Mouse (Mus musculus) CH12.LX (cell line): Measurements from ENCODE around the gene Lgr6. TPM values are rescaled to one million over a fixed set of nuclear protein-coding genes. Genes with fewer than 3 reads are reported as not detected.

Experiments
- DNase-seq: peaks from one replicate; pipeline ENCODE4 v3.0.0-alpha.2; 2013; ENCODE audit errors: extremely low read depth
- H3K27ac ChIP-seq: 2 replicates; pipeline ENCODE4 v1.5.1; 2012; ENCODE audit warnings: low read depth, mild to moderate bottlenecking, control low read depth, moderate library complexity; ENCODE audit not compliant: insufficient read depth
- H3K27me3 ChIP-seq: replicated peaks from 2 replicates; pipeline ENCODE3; 2012; ENCODE audit warnings: inconsistent platforms
- H3K36me3 ChIP-seq, 2 experiments: replicated peaks in 1 of 2; 2 replicates each; pipeline versions ENCODE3 to v1.6.1; 2012; ENCODE audit warnings: inconsistent platforms in 1 of 2, low read length in 1 of 2, mild to moderate bottlenecking in 1 of 2, mixed read lengths in 1 of 2, moderate library complexity in 1 of 2; ENCODE audit not compliant: control insufficient read depth in 1 of 2, insufficient read depth in 1 of 2
- H3K4me1 ChIP-seq, 2 experiments: 2 replicates each; pipeline ENCODE4 v1.6.1; 2012; ENCODE audit warnings: inconsistent platforms in 1 of 2, moderate library complexity in 1 of 2; ENCODE audit not compliant: insufficient read depth in 2 of 2, control insufficient read depth in 1 of 2
- H3K4me2 ChIP-seq: 2 replicates; pipeline ENCODE4 v1.6.1; 2012; ENCODE audit warnings: low read depth, mild to moderate bottlenecking, control low read depth; ENCODE audit not compliant: poor library complexity, insufficient read depth, severe bottlenecking
- H3K4me3 ChIP-seq, 3 experiments: fragments of 150-350 bp in 1 of 3; sonication (generic) in 1 of 3; replicated peaks in 1 of 3; 2 replicates each; pipeline versions ENCODE3 to v1.5.1; 2011 to 2012; ENCODE audit warnings: low read depth in 2 of 3, low read length in 2 of 3, mild to moderate bottlenecking in 2 of 3, moderate library complexity in 2 of 3, control low read depth in 1 of 3, improper control_type of control experiment in 1 of 3, inconsistent platforms in 1 of 3, mixed read lengths in 1 of 3; ENCODE audit not compliant: poor library complexity in 1 of 3
- H3K79me2 ChIP-seq: replicated peaks from 2 replicates; pipeline ENCODE4 v1.6.1; 2012; ENCODE audit warnings: mild to moderate bottlenecking, moderate library complexity; ENCODE audit not compliant: control insufficient read depth, poor library complexity, insufficient read depth, severe bottlenecking; ENCODE audit errors: extremely low read depth
- H3K9ac ChIP-seq: 2 replicates; pipeline ENCODE4 v1.6.1; 2012; ENCODE audit warnings: low read depth, mild to moderate bottlenecking, control low read depth, moderate library complexity; ENCODE audit not compliant: insufficient read depth
- H3K9me3 ChIP-seq: replicated peaks from 2 replicates; pipeline ENCODE3; 2012; ENCODE audit warnings: low read length, inconsistent platforms, mixed read lengths
- BHLHE40 ChIP-seq: IDR thresholded peaks from 2 replicates; pipeline ENCODE4 v1.6.1; 2011; ENCODE audit warnings: mild to moderate bottlenecking, low read depth, low read length, improper control_type of control experiment
- CHD2 ChIP-seq: IDR thresholded peaks from 2 replicates; pipeline ENCODE4 v1.6.1; 2011; ENCODE audit warnings: low read length, improper control_type of control experiment
- CTCF ChIP-seq, 2 experiments: IDR thresholded peaks in 1 of 2; conservative IDR thresholded peaks in 1 of 2; 2 replicates each; pipeline ENCODE4 v1.5.1; 2011 to 2012; ENCODE audit warnings: low read depth in 2 of 2, low read length in 2 of 2, improper control_type of control experiment in 1 of 2, inconsistent platforms in 1 of 2, mild to moderate bottlenecking in 1 of 2, moderate library complexity in 1 of 2
- E2F4 ChIP-seq: IDR thresholded peaks from 2 replicates; pipeline ENCODE4 v1.6.1; 2011; ENCODE audit warnings: low read depth, low read length, improper control_type of control experiment; ENCODE audit not compliant: insufficient replicate concordance
- ELF1 ChIP-seq: IDR thresholded peaks from 2 replicates; pipeline ENCODE4 v1.6.1; 2014; ENCODE audit warnings: low read depth, mild to moderate bottlenecking, inconsistent platforms, low read length, improper control_type of control experiment
- ETS1 ChIP-seq: conservative IDR thresholded peaks from 2 replicates; pipeline ENCODE4 v1.6.1; 2012; ENCODE audit warnings: low read depth, mild to moderate bottlenecking, inconsistent platforms, low read length, improper control_type of control experiment, moderate library complexity
- IRF4 ChIP-seq: IDR thresholded peaks from 2 replicates; pipeline ENCODE4 v1.6.1; 2014; ENCODE audit warnings: low read depth, mild to moderate bottlenecking, inconsistent platforms, low read length, improper control_type of control experiment
- JUND ChIP-seq: conservative IDR thresholded peaks from 2 replicates; pipeline ENCODE4 v1.6.1; 2011; ENCODE audit warnings: low read depth, low read length, improper control_type of control experiment
- KAT2A ChIP-seq: IDR thresholded peaks from 2 replicates; pipeline ENCODE4 v1.6.1; 2012; ENCODE audit warnings: low read length, improper control_type of control experiment, inconsistent platforms; ENCODE audit not compliant: insufficient replicate concordance
- MAZ ChIP-seq: IDR thresholded peaks from 2 replicates; pipeline ENCODE4 v1.6.1; 2012; ENCODE audit warnings: low read depth, mild to moderate bottlenecking, inconsistent platforms, low read length, improper control_type of control experiment, moderate library complexity
- MXI1 ChIP-seq: IDR thresholded peaks from 2 replicates; pipeline ENCODE4 v1.6.1; 2011; ENCODE audit warnings: mild to moderate bottlenecking, low read depth, low read length, improper control_type of control experiment
- NELFE ChIP-seq: IDR thresholded peaks from 2 replicates; pipeline ENCODE4 v1.6.1; 2011; ENCODE audit warnings: low read depth, low read length, improper control_type of control experiment
- NRF1 ChIP-seq: IDR thresholded peaks from 2 replicates; pipeline ENCODE4 v1.6.1; 2014; ENCODE audit warnings: low read depth, mild to moderate bottlenecking, inconsistent platforms, low read length, improper control_type of control experiment, moderate library complexity
- PAX5 ChIP-seq: IDR thresholded peaks from 2 replicates; pipeline ENCODE4 v1.6.1; 2012; ENCODE audit warnings: low read length, inconsistent platforms, mixed read lengths
- POLR2A ChIP-seq: IDR thresholded peaks from 2 replicates; pipeline ENCODE4 v1.6.1; 2011; ENCODE audit warnings: low read depth, mild to moderate bottlenecking, improper control_type of control experiment, low read length
- POLR2AphosphoS2 ChIP-seq: IDR thresholded peaks from 2 replicates; pipeline ENCODE4 v1.6.1; 2011; ENCODE audit warnings: low read depth, low read length, improper control_type of control experiment
- RAD21 ChIP-seq: IDR thresholded peaks from 2 replicates; pipeline ENCODE4 v1.6.1; 2011; ENCODE audit warnings: low read depth, mild to moderate bottlenecking, low read length, improper control_type of control experiment, moderate library complexity
- SIN3A ChIP-seq: IDR thresholded peaks from 2 replicates; pipeline ENCODE4 v1.6.1; 2012; ENCODE audit warnings: low read length, improper control_type of control experiment, inconsistent platforms
- SMC3 ChIP-seq: IDR thresholded peaks from 2 replicates; pipeline ENCODE4 v1.6.1; 2011; ENCODE audit warnings: low read depth, low read length, improper control_type of control experiment
- TBP ChIP-seq: conservative IDR thresholded peaks from 2 replicates; pipeline ENCODE4 v1.6.1; 2011; ENCODE audit warnings: low read depth, low read length, improper control_type of control experiment
- TCF12 ChIP-seq: IDR thresholded peaks from 2 replicates; pipeline ENCODE4 v1.6.1; 2014; ENCODE audit warnings: low read depth, mild to moderate bottlenecking, inconsistent platforms, low read length, improper control_type of control experiment
- UBTF ChIP-seq: IDR thresholded peaks from 2 replicates; pipeline ENCODE4 v1.6.1; 2012; ENCODE audit warnings: low read depth, mild to moderate bottlenecking, inconsistent platforms, low read length, improper control_type of control experiment, moderate library complexity
- USF2 ChIP-seq: conservative IDR thresholded peaks from 2 replicates; pipeline ENCODE4 v1.6.1; 2011; ENCODE audit warnings: low read depth, low read length, improper control_type of control experiment
- ZC3H11A ChIP-seq: IDR thresholded peaks from 2 replicates; pipeline ENCODE4 v1.6.1; 2012; ENCODE audit warnings: low read depth, mild to moderate bottlenecking, inconsistent platforms, low read length, improper control_type of control experiment
- ZKSCAN1 ChIP-seq: IDR thresholded peaks from 2 replicates; pipeline ENCODE4 v1.6.1; 2012; ENCODE audit warnings: low read depth, inconsistent platforms, low read length, improper control_type of control experiment, borderline replicate concordance
- ZMIZ1 ChIP-seq: IDR thresholded peaks from 2 replicates; pipeline ENCODE4 v1.6.1; 2012; ENCODE audit warnings: low read depth, mild to moderate bottlenecking, inconsistent platforms, low read length, improper control_type of control experiment
- ZNF384 ChIP-seq: IDR thresholded peaks from 2 replicates; pipeline ENCODE4 v1.6.1; 2012; ENCODE audit warnings: low read depth, low read length, improper control_type of control experiment, inconsistent platforms
- dilution Hi-C: fragments of 300-500 bp; cut with MboI; formaldehyde crosslinking; loops from 2 replicates; pipeline ENCODE4 v1.14.3; 2020; ENCODE audit warnings: low sequenced_read_pairs; ENCODE audit not compliant: extremely low pct_unique_long_range_greater_than_20kb, extremely low pct_ligation_motif_present
- in situ Hi-C: fragments of 300-500 bp; cut with MboI; formaldehyde crosslinking; loops from 3 replicates; pipeline ENCODE4 v1.14.3; 2019; ENCODE audit warnings: low sequenced_read_pairs, low pct_ligation_motif_present, low pct_unique_long_range_greater_than_20kb, mixed read lengths
- polyA plus RNA-seq: library from polyadenylated mRNA; unstranded; fragments of >175 nt; gene quantifications from 2 replicates; pipeline ENCODE4 v1.2.1, GENCODE M21; 2012; ENCODE audit warnings: low read depth; ENCODE audit not compliant: insufficient read length
- total RNA-seq, 2 experiments: library from RNA; depleted of rRNA; stranded (reverse); fragments of 300-350 nt in 1 of 2; fragments of >200 nt in 1 of 2; gene quantifications; 2 replicates each; pipeline ENCODE4 v1.2.3; 2012 to 2014

Lgr6 gene
- total and polyA plus RNA-seq, 3 experiments, result 0.07 to 0.17 (median 0.16) TPM

- TF ChIP-seq MAZ, result no peak
Observed at GRCm38 (mm10) chr1:134998231-134998630, 106.8 kb downstream of the Lgr6 start (continued).

- no peak for DNase-seq
- in situ Hi-C loops, result no loop called here
Observed at GRCm38 (mm10) chr1:134997568-134997967, 107.5 kb downstream of the Lgr6 start.

DNA sequence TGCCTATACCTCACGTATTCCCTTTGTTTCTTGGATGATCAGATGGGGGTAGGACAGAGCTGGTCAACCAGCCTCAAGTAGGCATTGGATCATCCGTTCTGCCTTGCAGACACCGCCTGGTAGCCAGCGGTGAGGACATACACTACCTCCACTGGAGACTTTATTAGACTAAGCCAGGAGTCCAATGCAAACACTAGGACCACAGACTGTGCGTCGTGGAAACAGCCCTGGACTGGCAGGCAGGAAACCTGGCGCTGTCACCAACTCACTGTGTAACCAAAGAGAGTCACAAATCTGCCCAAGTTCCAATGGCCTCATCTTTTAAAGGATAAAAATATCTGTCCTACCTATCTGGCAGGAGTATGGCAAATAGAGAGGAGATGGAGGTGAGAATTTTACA, 108.6 kb downstream of the Lgr6 start:
- dilution Hi-C loops, result no loop called here
- in situ Hi-C loops, result no loop called here
- no peak for TF ChIP-seq JUND
- no peak for TF ChIP-seq KAT2A
- TF ChIP-seq NRF1, result no peak
- TF ChIP-seq ELF1, result no peak
- no peak for TF ChIP-seq CTCF (conservative IDR thresholded peaks at IDR 0.05 in 1 of 2, IDR thresholded peaks at IDR 0.05 in 1 of 2; ENCODE audit: low read depth in 2 of 2, low read length in 2 of 2)
- no peak for TF ChIP-seq ETS1
- no peak for TF ChIP-seq NELFE
- no peak for TF ChIP-seq SIN3A
- TF ChIP-seq POLR2AphosphoS2, result no peak
- no peak for TF ChIP-seq TCF12
- no peak for TF ChIP-seq CHD2
- no peak for TF ChIP-seq PAX5
- TF ChIP-seq ZNF384, result no peak
- no peak for TF ChIP-seq IRF4
- no peak for TF ChIP-seq E2F4
- no peak for TF ChIP-seq ZC3H11A
- no peak for TF ChIP-seq RAD21
- no peak for TF ChIP-seq USF2
- TF ChIP-seq MXI1, result no peak
- TF ChIP-seq BHLHE40, result no peak
- Histone ChIP-seq H3K27ac (no peak overlapping the region), H3K4me1 (peaks cover 2 to 26% of the 10 kb centered on the region in 2 experiments; a peak in 3 of 4 replicates), H3K9me3 (no peaks in the 10 kb centered on the region), H3K9ac (no peak overlapping the region), H3K27me3 (peaks cover 10% of the 10 kb centered on the region), H3K79me2 (no peaks in the 10 kb centered on the region), H3K4me2 (no peak overlapping the region), H3K36me3 (no peaks in the 10 kb centered on the region), H3K4me3 (no peak overlapping the region)
- DNase-seq, result no peak

More at GRCm38 (mm10) chr1:134997568-134997967, 107.5 kb downstream of the Lgr6 start:
- Histone ChIP-seq H3K27me3 (peaks cover 9% of the 10 kb centered on the region), H3K4me3 (no peak overlapping the region), H3K36me3 (no peaks in the 10 kb centered on the region), H3K4me2 (no peak overlapping the region), H3K27ac (no peak overlapping the region), H3K4me1 (peaks cover 0 to 16% of the 10 kb centered on the region in 2 experiments; a peak in 3 of 4 replicates), H3K79me2 (no peaks in the 10 kb centered on the region), H3K9me3 (no peaks in the 10 kb centered on the region), H3K9ac (no peak overlapping the region)
- dilution Hi-C loops, result no loop called here
- TF ChIP-seq MXI1 (no peak), TBP (no peak), ZC3H11A (no peak), SIN3A (no peak), CHD2 (no peak), RAD21 (no peak), SMC3 (no peak), PAX5 (no peak), UBTF (no peak), POLR2A (no peak), ZMIZ1 (no peak), ZNF384 (no peak), ZKSCAN1 (no peak), IRF4 (no peak), E2F4 (no peak)
